Mouse (Mus musculus): ENCODE data around the gene Mxd4. TPM values are rescaled to one million over a fixed set of nuclear protein-coding genes. Genes with fewer than 3 reads are reported as not detected.

Gene Mxd4
- 21.6 and 26.3 TPM in 2 replicates for polyA plus RNA-seq (2016; fragmentation: Nextera tagmentation; extraction: Ambion mirVana)

DNA sequence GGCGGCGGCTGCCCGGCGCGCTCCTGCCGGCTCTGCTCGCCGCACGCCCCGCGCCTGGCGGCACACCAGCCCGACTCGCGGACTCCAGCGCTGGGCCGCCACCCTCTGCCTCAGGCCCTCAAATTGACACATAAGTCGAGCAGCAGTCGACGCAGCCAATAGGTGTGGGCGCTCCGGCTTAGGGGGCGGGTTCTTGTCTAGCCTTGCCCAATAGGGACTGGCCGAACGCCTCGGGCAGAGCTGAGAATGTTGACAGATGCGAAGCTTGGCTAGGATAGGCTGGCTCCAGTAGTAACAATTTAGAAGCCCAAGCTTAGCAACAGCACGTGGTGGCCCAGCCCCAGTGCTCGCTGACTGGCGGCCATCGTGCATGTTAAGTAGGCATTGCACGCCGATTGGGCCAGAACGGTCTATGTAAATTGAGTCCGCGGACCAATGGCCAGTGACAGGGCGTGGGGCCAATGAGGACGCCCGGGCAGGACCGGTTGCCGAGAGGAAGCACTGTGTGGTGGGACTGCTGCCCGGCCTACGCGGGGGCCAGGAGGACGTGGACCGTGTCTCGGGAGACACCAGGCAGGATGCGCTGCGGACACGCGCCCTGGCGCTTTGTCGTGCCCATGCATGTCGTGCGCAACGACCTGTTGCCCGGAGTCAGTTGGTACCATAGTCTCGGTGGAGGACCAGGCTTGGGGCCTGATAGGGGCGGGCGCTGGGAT is at the start of gene Mxd4:
Gene Mxd4, minus strand, starts transcription at position 120 of the 716 bp plus-strand sequence.
- under 1% methylated on average over 60 of the region's 60 CpGs for WGBS
- H3K36me3 ChIP-seq = peaks cover 17% of the 10 kb centered on the region
- H3K27me3 ChIP-seq (ENCODE audit: insufficient read depth, poor library complexity, severe bottlenecking) = peaks cover 4% of the 10 kb centered on the region
- H3K9me3 ChIP-seq = no peaks in the 10 kb centered on the region
- peak within 1 kb of the TSS; percentile 79 for H3K4me3 ChIP-seq
- H3K27ac ChIP-seq = peak within 1 kb of the TSS; percentile 90
- DNase-seq (ENCODE audit: low spot score) = peak; percentile 99
- peaks cover 54% of the 10 kb centered on the region for H3K4me1 ChIP-seq (replicated peaks)

DNA sequence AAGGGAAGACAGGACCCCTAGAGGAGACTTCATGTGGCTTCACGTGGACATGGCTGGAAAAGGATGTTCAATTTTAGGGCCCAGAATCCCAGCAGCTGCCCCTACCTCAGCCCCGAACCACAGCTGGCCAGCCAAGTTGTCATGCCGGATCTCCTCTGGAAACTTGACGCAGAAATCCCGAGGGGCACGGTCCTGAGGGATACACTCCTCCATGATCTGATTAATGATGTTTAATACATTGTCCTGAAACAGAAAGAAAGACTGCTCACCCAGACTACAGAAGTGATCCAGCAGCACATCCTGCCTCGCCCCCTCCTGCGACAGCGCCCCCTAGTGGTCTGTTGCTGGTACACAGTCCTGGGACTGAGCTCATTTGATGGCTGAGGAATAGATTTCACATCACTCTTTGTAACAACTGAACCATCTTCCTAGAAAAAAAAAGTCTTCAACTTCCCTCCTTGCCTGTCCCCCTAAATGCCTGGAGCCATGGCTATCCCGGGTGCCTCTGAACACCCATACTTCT is 48.4 kb upstream of the Mxd4 start:
- DNase-seq (ENCODE audit: low spot score) = peak; percentile 33
- Histone ChIP-seq H3K4me3 (no peak overlapping the region), H3K27me3 (ENCODE audit: insufficient read depth, poor library complexity, severe bottlenecking) (no peaks in the 10 kb centered on the region), H3K9me3 (no peaks in the 10 kb centered on the region), H3K36me3 (no peaks in the 10 kb centered on the region), H3K27ac (no peak overlapping the region), H3K4me1 (replicated peaks) (no peaks in the 10 kb centered on the region)
- 55% methylated on average over 10 of the region's 10 CpGs for WGBS

DNA sequence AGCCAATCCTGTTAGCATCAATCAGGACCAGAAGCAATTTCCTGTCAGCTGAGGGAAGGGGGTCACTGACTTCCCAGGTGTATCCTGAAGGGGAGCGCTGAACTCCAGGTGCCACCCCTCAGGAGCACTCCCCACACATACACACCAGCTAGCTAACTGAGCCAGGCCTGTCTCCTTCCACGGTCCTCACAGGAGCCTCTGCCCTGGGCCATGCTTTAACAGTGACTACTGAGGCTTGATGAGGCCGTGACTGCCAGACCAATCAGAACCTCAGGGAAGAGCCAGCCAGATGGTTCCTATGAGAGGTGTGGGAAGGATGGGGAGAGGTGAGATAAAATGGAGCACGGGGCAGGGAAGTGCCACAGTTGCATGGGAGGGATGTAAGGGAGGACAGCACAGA is 47.5 kb upstream of the Mxd4 start:
- Histone ChIP-seq H3K4me3 (no peak overlapping the region), H3K9me3 (no peaks in the 10 kb centered on the region), H3K36me3 (no peaks in the 10 kb centered on the region), H3K27me3 (ENCODE audit: insufficient read depth, poor library complexity, severe bottlenecking) (no peaks in the 10 kb centered on the region), H3K4me1 (replicated peaks) (no peaks in the 10 kb centered on the region), H3K27ac (no peak overlapping the region)
- DNase-seq (ENCODE audit: low spot score) = no peak
- 76% methylated on average over 4 of the region's 4 CpGs for WGBS

DNA sequence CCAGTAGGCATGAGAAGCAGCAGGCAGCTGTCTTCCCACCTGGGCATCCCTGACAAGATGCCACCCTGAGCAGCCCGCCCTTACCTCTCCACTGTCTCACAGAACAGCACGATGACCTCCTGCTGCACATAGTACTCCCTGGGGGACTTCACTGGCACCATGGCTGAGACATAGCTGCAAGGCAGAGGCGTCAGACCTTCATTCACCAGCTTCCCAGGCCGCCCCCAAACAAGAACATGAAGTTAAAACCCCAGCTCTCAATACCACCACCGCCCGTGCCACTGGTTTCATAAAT is 45.6 kb upstream of the Mxd4 start:
- no peaks in the 10 kb centered on the region for H3K36me3 ChIP-seq
- no peak overlapping the region for H3K4me3 ChIP-seq
- H3K27me3 ChIP-seq (ENCODE audit: insufficient read depth, poor library complexity, severe bottlenecking) = no peaks in the 10 kb centered on the region
- no peaks in the 10 kb centered on the region for H3K9me3 ChIP-seq
- no peaks in the 10 kb centered on the region for H3K4me1 ChIP-seq (replicated peaks)
- no peak for DNase-seq (ENCODE audit: low spot score)
- 87% methylated on average over 6 of the region's 6 CpGs for WGBS
- H3K27ac ChIP-seq = no peak overlapping the region

DNA sequence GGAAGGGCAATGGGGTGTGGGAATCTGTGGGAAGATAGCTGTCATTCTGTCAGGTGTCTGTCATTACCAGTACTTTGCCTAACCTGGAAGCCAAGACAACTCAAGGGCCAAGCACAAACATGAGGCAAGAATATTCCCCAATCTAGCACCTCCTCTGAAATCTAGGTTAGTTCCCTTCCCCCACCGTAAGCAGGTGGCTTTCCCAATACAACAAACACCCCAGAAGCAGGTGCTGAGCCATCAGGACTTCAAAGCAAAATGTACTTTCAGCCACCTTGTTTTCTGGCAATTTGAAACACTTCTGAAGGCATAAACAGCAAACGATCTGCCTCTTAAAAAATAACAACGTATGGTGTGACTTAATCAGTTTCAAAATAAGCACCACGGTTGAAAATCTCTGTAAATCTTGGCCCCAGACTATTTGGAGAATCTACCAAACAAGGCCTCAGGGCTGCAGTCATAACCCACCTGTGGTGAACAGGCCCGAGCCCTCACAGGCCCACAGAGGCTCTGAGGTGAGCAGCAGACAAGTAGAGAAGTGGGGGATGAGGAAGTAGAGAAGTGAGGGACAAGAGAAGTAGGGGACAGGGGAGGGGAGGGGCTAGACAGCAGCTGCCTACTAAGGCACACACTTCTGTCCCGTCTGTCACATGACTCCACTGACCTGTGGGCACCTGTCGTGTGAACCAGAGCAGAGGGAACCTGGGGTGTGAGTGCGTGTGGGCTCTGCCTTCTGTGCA is 45.1 kb upstream of the Mxd4 start:
- no peak overlapping the region for H3K4me3 ChIP-seq
- no peak for DNase-seq (ENCODE audit: low spot score)
- H3K9me3 ChIP-seq = no peaks in the 10 kb centered on the region
- 77% methylated on average over 8 of the region's 8 CpGs for WGBS
- no peaks in the 10 kb centered on the region for H3K27me3 ChIP-seq (ENCODE audit: insufficient read depth, poor library complexity, severe bottlenecking)
- no peaks in the 10 kb centered on the region for H3K36me3 ChIP-seq
- no peak overlapping the region for H3K27ac ChIP-seq
- H3K4me1 ChIP-seq (replicated peaks) = no peaks in the 10 kb centered on the region

DNA sequence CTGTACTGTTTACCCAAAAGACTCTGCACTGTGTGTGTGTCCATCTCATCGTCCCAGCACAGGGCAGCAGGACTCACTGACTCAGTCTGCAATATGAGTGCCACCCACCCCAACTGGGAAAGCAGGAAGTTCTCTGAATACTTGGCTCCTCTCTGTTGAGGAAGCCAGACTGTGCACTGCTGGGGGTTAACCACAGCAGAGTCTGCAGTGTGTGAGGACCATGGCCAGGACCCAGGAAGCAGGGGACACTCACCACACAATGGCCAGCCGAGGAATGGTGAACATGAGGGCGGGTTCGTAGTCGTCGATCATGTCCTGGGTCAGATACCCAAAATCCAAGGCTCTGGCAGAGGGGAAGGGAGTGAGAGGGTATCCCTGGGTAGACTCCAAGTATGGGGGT is 44.4 kb upstream of the Mxd4 start:
- no peaks in the 10 kb centered on the region for H3K27me3 ChIP-seq (ENCODE audit: insufficient read depth, poor library complexity, severe bottlenecking)
- H3K27ac ChIP-seq = no peak overlapping the region
- H3K36me3 ChIP-seq = no peaks in the 10 kb centered on the region
- H3K4me3 ChIP-seq = no peak overlapping the region
- WGBS = 85% methylated on average over 6 of the region's 6 CpGs
- no peaks in the 10 kb centered on the region for H3K4me1 ChIP-seq (replicated peaks)
- no peak for DNase-seq (ENCODE audit: low spot score)
- no peaks in the 10 kb centered on the region for H3K9me3 ChIP-seq

DNA sequence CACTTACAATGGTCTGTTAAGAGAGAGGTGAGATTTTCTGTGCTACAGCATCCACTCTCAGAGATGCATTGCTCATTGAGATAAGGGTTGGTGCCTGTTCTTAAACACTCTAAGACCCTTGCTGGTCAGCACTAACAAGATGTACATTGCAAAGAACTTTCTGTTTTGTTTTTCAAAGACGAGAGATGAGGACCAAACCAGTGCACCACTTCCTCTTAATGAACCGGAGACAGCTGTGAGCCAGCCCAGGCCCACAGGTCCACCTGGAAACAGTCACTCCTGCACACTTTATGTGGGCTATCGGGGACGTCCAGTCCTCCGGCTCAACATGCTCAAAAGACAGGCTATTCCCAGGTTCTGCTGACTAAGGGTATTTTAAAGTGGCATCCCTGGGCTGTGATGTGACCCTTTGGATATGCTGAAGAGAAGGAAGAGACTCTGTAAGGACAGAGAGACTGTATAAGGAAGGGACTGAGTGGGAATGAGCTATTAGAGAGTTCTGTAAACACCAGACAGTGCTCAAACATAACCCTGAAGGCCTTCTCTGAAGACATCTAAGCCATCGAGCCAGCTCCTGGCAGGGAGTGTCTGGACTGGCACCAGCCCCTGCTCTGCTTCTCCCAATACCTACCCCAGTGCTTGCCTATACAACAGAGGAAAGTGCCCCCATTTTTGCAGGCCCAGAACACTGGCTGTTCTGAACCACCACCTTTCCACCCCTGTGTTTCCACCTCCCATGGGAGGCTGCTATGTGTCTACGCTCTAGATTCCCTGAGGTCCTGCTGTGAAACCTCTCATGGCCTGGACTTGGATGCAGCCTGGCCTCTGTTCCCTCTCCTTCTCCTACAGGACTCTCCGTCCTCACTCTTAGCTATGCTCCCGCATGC is 43.3 kb upstream of the Mxd4 start:
- 85% methylated on average over 9 of the region's 9 CpGs for WGBS
- Histone ChIP-seq H3K4me1 (replicated peaks) (no peaks in the 10 kb centered on the region), H3K9me3 (no peaks in the 10 kb centered on the region), H3K36me3 (no peaks in the 10 kb centered on the region), H3K27ac (no peak overlapping the region), H3K27me3 (ENCODE audit: insufficient read depth, poor library complexity, severe bottlenecking) (no peaks in the 10 kb centered on the region), H3K4me3 (no peak overlapping the region)
- no peak for DNase-seq (ENCODE audit: low spot score)

DNA sequence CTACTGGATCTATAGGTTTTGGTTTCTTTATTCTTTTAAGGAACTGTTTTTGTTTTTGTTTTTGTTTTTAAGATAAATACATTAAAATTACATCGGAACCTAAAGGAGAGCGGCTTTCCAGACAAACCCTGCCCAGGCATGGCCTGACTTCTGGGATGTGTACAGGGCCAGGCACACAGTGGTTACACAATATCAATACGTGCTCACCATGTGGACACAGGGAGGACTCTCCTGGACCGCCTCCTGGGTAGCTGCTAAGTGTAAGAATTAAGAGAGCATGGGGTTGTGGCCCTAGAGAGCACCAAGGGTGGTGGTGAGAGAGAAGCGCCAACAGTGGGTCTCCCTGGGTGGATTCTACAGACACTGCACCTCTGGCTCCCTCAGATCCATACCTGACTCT is 42.0 kb upstream of the Mxd4 start:
- Histone ChIP-seq H3K4me1 (replicated peaks) (no peaks in the 10 kb centered on the region), H3K9me3 (no peaks in the 10 kb centered on the region), H3K27ac (no peak overlapping the region), H3K4me3 (no peak overlapping the region), H3K27me3 (ENCODE audit: insufficient read depth, poor library complexity, severe bottlenecking) (no peaks in the 10 kb centered on the region), H3K36me3 (no peaks in the 10 kb centered on the region)
- WGBS = 92% methylated on average over 5 of the region's 5 CpGs
- DNase-seq (ENCODE audit: low spot score) = no peak

- Histone ChIP-seq H3K36me3 (no peaks in the 10 kb centered on the region), H3K4me3 (no peak overlapping the region), H3K4me1 (replicated peaks) (no peaks in the 10 kb centered on the region), H3K27me3 (ENCODE audit: insufficient read depth, poor library complexity, severe bottlenecking) (no peaks in the 10 kb centered on the region), H3K9me3 (no peaks in the 10 kb centered on the region), H3K27ac (no peak overlapping the region)
- 95% methylated on average over 2 of the region's 2 CpGs for WGBS
- no peak for DNase-seq (ENCODE audit: low spot score)
Observed at GRCm38 (mm10) chr5:34225516-34225915, 38.0 kb upstream of the Mxd4 start.

DNA sequence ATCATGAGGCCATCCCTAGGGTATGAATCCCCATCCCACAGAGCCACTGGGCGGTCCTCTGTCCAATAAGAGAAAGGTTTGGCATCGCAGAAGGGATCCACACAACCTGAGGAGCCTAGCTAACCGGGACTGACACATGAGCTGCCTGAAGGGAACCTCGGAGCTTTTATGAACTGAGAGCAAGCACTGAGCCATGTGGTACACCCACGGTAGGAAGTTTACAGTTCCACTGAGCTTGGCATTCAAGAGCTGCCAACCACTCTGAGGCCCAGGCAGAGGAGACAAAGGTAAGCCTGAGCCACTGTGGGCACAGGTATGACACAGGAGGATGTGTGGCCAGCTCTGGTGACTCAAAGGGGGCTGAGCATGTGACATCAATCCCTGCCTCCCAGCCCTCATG is 37.0 kb upstream of the Mxd4 start:
- Histone ChIP-seq H3K27me3 (ENCODE audit: insufficient read depth, poor library complexity, severe bottlenecking) (no peaks in the 10 kb centered on the region), H3K4me3 (no peak overlapping the region), H3K27ac (no peak overlapping the region), H3K4me1 (replicated peaks) (no peaks in the 10 kb centered on the region), H3K36me3 (no peaks in the 10 kb centered on the region), H3K9me3 (no peaks in the 10 kb centered on the region)
- 84% methylated on average over 5 of the region's 5 CpGs for WGBS
- DNase-seq (ENCODE audit: low spot score) = no peak

GRCm38 (mm10) chr5:34220001-34220400 is 32.5 kb upstream of the Mxd4 start:
- no peaks in the 10 kb centered on the region for H3K27me3 ChIP-seq (ENCODE audit: insufficient read depth, poor library complexity, severe bottlenecking)
- whole genome bisulfite sequencing = 88% methylated on average over 4 of the region's 4 CpGs
- H3K9me3 ChIP-seq = no peaks in the 10 kb centered on the region
- H3K4me1 ChIP-seq (replicated peaks) = 0 out of 2 replicates have a peak, but pooled peaks cover 3% of the 10 kb centered on the region
- no peak overlapping the region for H3K4me3 ChIP-seq
- no peak overlapping the region for H3K27ac ChIP-seq
- no peaks in the 10 kb centered on the region for H3K36me3 ChIP-seq
- no peak for DNase-seq (ENCODE audit: low spot score)

GRCm38 (mm10) chr5:34218672-34219071 is 31.2 kb upstream of the Mxd4 start:
- WGBS = 75% methylated on average over 5 of the region's 5 CpGs
- no peaks in the 10 kb centered on the region for H3K36me3 ChIP-seq
- no peak for DNase-seq (ENCODE audit: low spot score)
- H3K27me3 ChIP-seq (ENCODE audit: insufficient read depth, poor library complexity, severe bottlenecking) = no peaks in the 10 kb centered on the region
- H3K4me3 ChIP-seq = no peak overlapping the region
- H3K27ac ChIP-seq = no peak overlapping the region
- H3K9me3 ChIP-seq = no peaks in the 10 kb centered on the region
- 0 out of 2 replicates have a peak, but pooled peaks cover 3% of the 10 kb centered on the region for H3K4me1 ChIP-seq (replicated peaks)
